Mouse (Mus musculus) neural tube, embryonic 15.5 days (tissue): ENCODE measurements around the gene Ankrd53. TPM values are rescaled to one million over a fixed set of nuclear protein-coding genes. Genes with fewer than 3 reads are reported as not detected.
A peak's percentile ranks its signal among the peaks of the same experiment; 100 is the strongest.
"Not testable (repeated sequence)": the region's sequence is repeated elsewhere in the genome, so short reads cannot be mapped to it uniquely, and the experiment has no call there.

Source experiments
- ATAC-seq: fragments of 200-750 bp; cut with Nextera tagmentation; 2 replicates; pipeline ENCODE4 v1.8.0; 2017; ENCODE audit warnings: mild to moderate bottlenecking, moderate TSS enrichment, moderate library complexity; ENCODE audit not compliant: low FRiP score
- H3K27ac ChIP-seq: fragments of 300-500 bp; sonication (generic); replicated peaks from 2 replicates; pipeline ENCODE4 v1.5.1; 2015; ENCODE audit warnings: mild to moderate bottlenecking, inconsistent platforms
- H3K27me3 ChIP-seq: fragments of 300-500 bp; sonication (generic); replicated peaks from 2 replicates; pipeline ENCODE4 v1.6.1; 2015; ENCODE audit warnings: inconsistent platforms
- H3K36me3 ChIP-seq: fragments of 300-500 bp; sonication (generic); 2 replicates; pipeline ENCODE4 v1.6.1; 2015; ENCODE audit warnings: inconsistent platforms
- H3K4me1 ChIP-seq: fragments of 300-500 bp; sonication (generic); 2 replicates; pipeline ENCODE4 v1.6.1; 2015; ENCODE audit warnings: inconsistent platforms
- H3K4me2 ChIP-seq: fragments of 300-500 bp; sonication (generic); 2 replicates; pipeline ENCODE4 v1.6.1; 2015; ENCODE audit warnings: inconsistent platforms, mild to moderate bottlenecking, moderate library complexity
- H3K4me3 ChIP-seq: fragments of 300-500 bp; sonication (generic); replicated peaks from 2 replicates; pipeline ENCODE4 v1.5.1; 2015; ENCODE audit warnings: mild to moderate bottlenecking, inconsistent platforms
- H3K9ac ChIP-seq: fragments of 300-500 bp; sonication (generic); replicated peaks from 2 replicates; pipeline ENCODE4 v1.6.1; 2015; ENCODE audit warnings: mild to moderate bottlenecking, inconsistent platforms
- H3K9me3 ChIP-seq: fragments of 300-500 bp; sonication (generic); replicated peaks from 2 replicates; pipeline ENCODE4 v1.6.1; 2016; ENCODE audit warnings: inconsistent platforms
- WGBS: fragments of 180-500 bp; shearing (Covaris S2); methylation state at CpG from one replicate; pipeline ENCODE4 v1.1.7; 2015; ENCODE audit warnings: mixed read lengths; 5-methylcytosine and 5-hydroxymethylcytosine counted together
- polyA plus RNA-seq: library from polyadenylated mRNA; unstranded; fragments of >200 nt; fragmentation: Nextera tagmentation; extraction: Ambion mirVana; gene quantifications from 2 replicates; pipeline ENCODE4 v1.2.1, GENCODE M21; 2015

The Ankrd53 gene
- polyA plus RNA-seq, 1 experiment from 2014 or later = 0.19 TPM

DNA sequence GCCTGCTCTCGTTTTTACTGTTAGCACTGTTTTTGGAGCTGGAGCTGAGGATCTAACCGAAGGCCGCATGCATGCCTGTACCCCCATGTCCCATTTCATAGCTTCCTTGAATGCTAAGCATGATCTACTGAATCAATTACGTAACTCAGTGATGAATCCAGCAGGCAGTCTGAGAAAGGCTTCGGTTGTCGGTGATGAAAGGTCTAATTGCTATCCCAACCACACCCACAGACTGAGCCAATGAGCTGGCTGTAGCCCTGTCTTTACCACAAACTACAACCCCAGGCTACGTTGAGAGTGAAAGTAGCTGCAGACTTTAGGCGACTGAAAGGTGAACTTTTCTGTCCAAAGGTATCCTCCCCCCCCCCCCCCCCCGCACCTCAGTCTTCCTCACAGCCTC, 11.7 kb downstream of the Ankrd53 start:
- H3K27me3 ChIP-seq = no peaks in the 10 kb centered on the region
- ATAC-seq = no peak
- peaks cover 35% of the 10 kb centered on the region for H3K36me3 ChIP-seq
- no peak overlapping the region for H3K9ac ChIP-seq
- H3K9me3 ChIP-seq = no peaks in the 10 kb centered on the region
- peak overlapping the region; percentile 87 for H3K4me2 ChIP-seq
- 52% methylated on average over 8 of the region's 9 CpGs for WGBS
- peaks cover 35% of the 10 kb centered on the region for H3K4me1 ChIP-seq
- H3K4me3 ChIP-seq = peak overlapping the region; percentile 98; the same call in 1 of the 2 replicates
- H3K27ac ChIP-seq = no peak overlapping the region

GRCm38 (mm10) chr6:83774781-83775563, 12.5 kb downstream of the Ankrd53 start:
- whole genome bisulfite sequencing = 3% methylated on average over 14 of the region's 14 CpGs
- H3K4me1 ChIP-seq = peaks cover 35% of the 10 kb centered on the region
- peak overlapping the region; percentile 95 for H3K9ac ChIP-seq
- peaks cover 27% of the 10 kb centered on the region for H3K36me3 ChIP-seq
- H3K27me3 ChIP-seq = no peaks in the 10 kb centered on the region
- no peaks in the 10 kb centered on the region for H3K9me3 ChIP-seq
- H3K27ac ChIP-seq = peak overlapping the region; percentile 86
- peak; percentile 56 for ATAC-seq
- H3K4me3 ChIP-seq = peak overlapping the region; percentile 98
- peak overlapping the region; percentile 87 for H3K4me2 ChIP-seq

DNA sequence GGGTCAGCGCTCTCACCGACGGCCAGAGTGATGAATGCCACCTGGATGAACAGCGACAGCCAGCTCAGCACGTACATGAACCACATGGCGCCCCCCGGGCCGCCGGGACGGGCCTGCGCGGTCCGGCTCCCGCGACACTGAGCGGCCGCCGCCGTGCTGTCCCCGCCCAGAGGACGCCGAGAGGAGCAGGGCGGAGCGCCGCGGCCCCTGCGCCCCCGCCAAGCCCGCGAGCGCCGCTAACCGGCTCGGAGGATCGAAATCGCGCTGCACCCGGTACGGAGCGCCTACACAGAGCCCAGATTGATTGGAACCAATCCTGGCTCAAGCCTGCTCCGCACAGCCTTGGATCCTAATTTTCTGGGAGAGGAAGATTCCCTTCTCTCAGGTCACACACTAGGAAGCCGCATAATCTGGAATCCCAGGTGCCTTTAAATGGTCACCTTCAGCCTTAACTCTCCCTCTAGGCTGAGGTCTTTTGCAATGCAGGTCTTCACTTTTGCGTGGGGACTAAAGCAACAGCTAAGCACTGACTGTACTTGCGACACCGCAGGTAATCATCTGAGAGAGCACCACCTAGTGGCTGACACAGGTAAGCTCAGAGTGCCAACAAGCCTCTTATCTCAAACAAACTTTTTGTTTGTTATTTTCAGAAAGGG, 13.3 kb downstream of the Ankrd53 start, which contains the start of gene Tex261:
Tex261 (minus strand) TSS at position 176 of the 656 bp plus-strand sequence.
- peaks cover 35% of the 10 kb centered on the region for H3K4me1 ChIP-seq
- H3K4me2 ChIP-seq = peak within 1 kb of the TSS; percentile 87
- H3K36me3 ChIP-seq = peaks cover 25% of the 10 kb centered on the region; the same call in 1 of the 2 replicates
- H3K9me3 ChIP-seq = no peaks in the 10 kb centered on the region
- peak; percentile 95 for ATAC-seq
- WGBS = under 1% methylated on average over 45 of the region's 45 CpGs
- H3K27ac ChIP-seq = peak within 1 kb of the TSS; percentile 86
- no peaks in the 10 kb centered on the region for H3K27me3 ChIP-seq
- peak within 1 kb of the TSS; percentile 95 for H3K9ac ChIP-seq
- peak within 1 kb of the TSS; percentile 98 for H3K4me3 ChIP-seq

GRCm38 (mm10) chr6:83778306-83778705, 15.9 kb downstream of the Ankrd53 start:
- Histone ChIP-seq H3K4me2 (no peak overlapping the region), H3K4me3 (no peak overlapping the region), H3K36me3 (no peaks in the 10 kb centered on the region; the same call in 1 of the 2 replicates), H3K9ac (no peak overlapping the region), H3K27ac (no peak overlapping the region), H3K4me1 (peaks cover 27% of the 10 kb centered on the region), H3K27me3 (no peaks in the 10 kb centered on the region), H3K9me3 (no peaks in the 10 kb centered on the region)
- ATAC-seq = no peak
- WGBS = 87% methylated on average over 7 of the region's 7 CpGs

DNA sequence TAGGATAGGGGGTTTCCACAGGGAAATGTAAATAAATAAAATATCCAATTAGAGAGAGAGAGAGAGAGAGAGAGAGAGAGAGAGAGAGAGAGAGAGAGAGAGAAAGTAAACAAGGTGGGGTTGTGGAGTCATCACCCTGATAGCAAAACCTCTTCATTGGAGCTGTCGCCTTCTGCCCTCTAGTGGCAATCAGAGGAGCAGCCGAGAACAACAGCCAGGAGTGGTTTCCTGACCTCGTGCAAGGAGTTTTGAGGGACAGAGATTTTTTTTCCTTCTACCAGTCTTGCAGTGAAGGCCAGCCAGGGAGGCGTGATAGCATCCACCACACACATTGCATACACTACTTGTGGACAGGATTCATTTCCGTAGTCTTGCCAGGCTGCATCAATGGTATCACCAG, 16.6 kb downstream of the Ankrd53 start:
- Histone ChIP-seq H3K4me2 (no peak overlapping the region), H3K4me3 (no peak overlapping the region), H3K27ac (no peak overlapping the region), H3K9me3 (no peaks in the 10 kb centered on the region), H3K36me3 (no peaks in the 10 kb centered on the region), H3K9ac (no peak overlapping the region), H3K27me3 (no peaks in the 10 kb centered on the region), H3K4me1 (peaks cover 20% of the 10 kb centered on the region)
- no peak for ATAC-seq
- WGBS = 4% methylated on average over 5 of the region's 5 CpGs

DNA sequence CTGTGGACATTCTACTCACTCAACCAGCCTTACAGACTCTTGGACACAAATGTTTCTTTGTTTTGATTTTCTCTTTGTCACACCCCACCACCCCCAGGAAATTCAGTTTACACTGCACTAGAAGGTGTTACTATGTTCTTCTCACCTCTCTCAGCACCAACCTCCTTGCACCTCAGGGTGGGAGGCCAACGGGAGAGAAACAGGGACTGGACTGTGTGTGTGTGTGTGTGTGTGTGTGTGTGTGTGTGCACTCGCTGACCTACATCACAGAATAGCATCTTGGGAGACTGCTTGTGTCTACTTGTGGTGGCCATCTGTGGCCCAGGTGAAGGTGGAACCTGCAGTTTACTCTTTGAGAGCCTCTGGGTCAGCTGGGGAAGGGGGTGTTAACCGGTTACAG, 24.0 kb downstream of the Ankrd53 start:
- no peaks in the 10 kb centered on the region for H3K4me1 ChIP-seq
- no peak overlapping the region for H3K4me2 ChIP-seq
- no peaks in the 10 kb centered on the region for H3K9me3 ChIP-seq
- H3K4me3 ChIP-seq = no peak overlapping the region
- no peak for ATAC-seq
- no peaks in the 10 kb centered on the region for H3K27me3 ChIP-seq
- H3K9ac ChIP-seq = no peak overlapping the region
- H3K27ac ChIP-seq = no peak overlapping the region
- WGBS = 91% methylated on average over 3 of the region's 3 CpGs
- no peaks in the 10 kb centered on the region for H3K36me3 ChIP-seq

DNA sequence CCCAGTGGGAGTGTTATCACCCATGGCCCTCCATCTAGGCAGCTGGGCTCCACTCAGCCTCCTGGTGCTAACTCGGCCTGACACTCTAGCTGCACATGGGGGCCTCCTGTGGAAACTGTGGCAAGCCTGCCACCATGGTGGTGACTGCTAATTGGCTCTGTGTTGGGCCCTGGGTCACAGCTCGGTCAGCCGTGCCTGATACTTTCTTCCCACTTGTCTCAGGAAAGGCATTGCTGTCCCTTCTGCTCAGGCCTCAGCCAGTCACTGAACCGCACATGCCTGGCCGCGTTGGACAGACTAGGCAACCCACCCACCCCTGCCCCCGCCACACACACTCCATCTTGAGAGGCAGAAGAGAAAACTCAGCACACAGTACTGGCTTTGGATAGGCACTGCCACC, 26.1 kb downstream of the Ankrd53 start:
- Histone ChIP-seq H3K4me2 (no peak overlapping the region), H3K9ac (no peak overlapping the region), H3K9me3 (no peaks in the 10 kb centered on the region), H3K27ac (no peak overlapping the region), H3K4me1 (no peaks in the 10 kb centered on the region), H3K27me3 (no peaks in the 10 kb centered on the region), H3K4me3 (no peak overlapping the region), H3K36me3 (no peaks in the 10 kb centered on the region)
- WGBS = 38% methylated on average over 7 of the region's 7 CpGs
- ATAC-seq = 0 out of 2 replicates have a peak, but pooled peaks have one; percentile 41

- H3K4me1 ChIP-seq, H3K4me2 ChIP-seq, H3K27ac ChIP-seq, ATAC-seq, H3K27me3 ChIP-seq, H3K9ac ChIP-seq, H3K9me3 ChIP-seq, H3K4me3 ChIP-seq, H3K36me3 ChIP-seq: not testable (repeated sequence)
- 80% methylated on average over 5 of the region's 5 CpGs for WGBS
Measured at GRCm38 (mm10) chr6:83790533-83790932, 28.1 kb downstream of the Ankrd53 start.

- peaks cover 16% of the 10 kb centered on the region for H3K4me1 ChIP-seq
- H3K9ac ChIP-seq = no peak overlapping the region
- no peaks in the 10 kb centered on the region for H3K9me3 ChIP-seq
- no peaks in the 10 kb centered on the region for H3K27me3 ChIP-seq
- no peak overlapping the region for H3K27ac ChIP-seq
- no peak for ATAC-seq
- 71% methylated on average over 4 of the region's 4 CpGs for WGBS
- no peak overlapping the region for H3K4me3 ChIP-seq
- H3K36me3 ChIP-seq = no peaks in the 10 kb centered on the region
- H3K4me2 ChIP-seq = no peak overlapping the region
Measured at GRCm38 (mm10) chr6:83791251-83791890, 28.9 kb downstream of the Ankrd53 start.

- peaks cover 27% of the 10 kb centered on the region for H3K4me1 ChIP-seq
- H3K9ac ChIP-seq = peak within 1 kb of the TSS; percentile 87
- no peaks in the 10 kb centered on the region for H3K9me3 ChIP-seq
- ATAC-seq = peak; percentile 95
- peak within 1 kb of the TSS; percentile 91 for H3K27ac ChIP-seq
- peak within 1 kb of the TSS; percentile 88 for H3K4me2 ChIP-seq
- H3K4me3 ChIP-seq = peak within 1 kb of the TSS; percentile 69
- under 1% methylated on average over 43 of the region's 43 CpGs for WGBS
- peaks cover 23% of the 10 kb centered on the region for H3K36me3 ChIP-seq
- no peaks in the 10 kb centered on the region for H3K27me3 ChIP-seq
Measured at GRCm38 (mm10) chr6:83794760-83795296, 32.4 kb downstream of the Ankrd53 start, which contains the start of gene Nagk. Gene Nagk, plus strand, starts transcription at chr6:83794982.

GRCm38 (mm10) chr6:83795492-83795900, 33.1 kb downstream of the Ankrd53 start:
- H3K27ac ChIP-seq = peak overlapping the region; percentile 91
- peak; percentile 45; the same call in 1 of the 2 replicates for ATAC-seq
- H3K4me3 ChIP-seq = peak overlapping the region; percentile 69
- H3K27me3 ChIP-seq = no peaks in the 10 kb centered on the region
- WGBS = 8% methylated on average over 13 of the region's 13 CpGs
- peaks cover 30% of the 10 kb centered on the region for H3K36me3 ChIP-seq
- H3K9ac ChIP-seq = peak overlapping the region; percentile 87
- peak overlapping the region; percentile 88 for H3K4me2 ChIP-seq
- H3K4me1 ChIP-seq = peaks cover 27% of the 10 kb centered on the region
- H3K9me3 ChIP-seq = no peaks in the 10 kb centered on the region
